Mouse (Mus musculus) brown adipose tissue, adult 24 weeks (tissue): Measurements from ENCODE around the gene Ccdc51. TPM values are rescaled to one million over a fixed set of nuclear protein-coding genes. Genes with fewer than 3 reads are reported as not detected.
A peak's percentile ranks its signal among the peaks of the same experiment; 100 is the strongest.
"Not testable (repeated sequence)": the region's sequence is repeated elsewhere in the genome, so short reads cannot be mapped to it uniquely, and the experiment has no call there.

Source experiments
- H3K27ac ChIP-seq: fragments of 200-500 bp; replicated peaks from 2 replicates; pipeline ENCODE4 v1.5.1; 2012; ENCODE audit warnings: low read depth, mild to moderate bottlenecking, low read length
- H3K4me1 ChIP-seq: fragments of 200-500 bp; 2 replicates; pipeline ENCODE4 v1.6.1; 2012; ENCODE audit warnings: low read length, mixed read lengths; ENCODE audit not compliant: control insufficient read depth, insufficient read depth, insufficient read length
- H3K4me3 ChIP-seq: fragments of 200-500 bp; 2 replicates; pipeline ENCODE4 v1.5.1; 2012; ENCODE audit warnings: low read depth, mild to moderate bottlenecking, low read length, moderate library complexity; ENCODE audit not compliant: insufficient read depth
- polyA plus RNA-seq: library from polyadenylated mRNA; stranded (reverse); fragments of >200 nt; gene quantifications from 2 replicates; pipeline ENCODE4 v1.2.4, GENCODE M21; 2012; ENCODE audit not compliant: missing spikeins, insufficient read depth, insufficient read length

Ccdc51 gene
- polyA plus RNA-seq, 1 experiment, result 10.8 TPM

DNA sequence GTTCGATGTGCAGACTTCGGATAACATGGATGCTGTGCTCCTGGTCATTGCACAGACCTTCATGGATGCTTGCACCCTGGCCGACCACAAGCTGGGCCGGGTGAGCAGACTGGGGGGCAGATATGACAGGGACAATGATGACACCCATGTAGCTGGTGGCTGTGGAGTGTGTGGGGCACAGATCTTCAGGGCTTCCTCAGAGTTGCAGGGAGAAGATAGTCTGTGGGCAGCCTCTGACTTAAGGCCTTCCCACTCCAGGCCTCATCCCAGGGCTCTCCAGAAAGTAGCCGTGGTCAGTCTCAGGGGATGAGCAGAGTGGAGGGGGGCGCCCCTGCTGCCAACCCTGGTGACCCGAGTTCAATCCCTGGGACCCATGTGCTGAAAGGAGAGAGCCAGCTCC, 32.6 kb downstream of the Ccdc51 start:
- no peak overlapping the region for H3K4me3 ChIP-seq
- peaks cover 2% of the 10 kb centered on the region; the same call in 1 of the 2 replicates for H3K4me1 ChIP-seq
- no peak overlapping the region for H3K27ac ChIP-seq

DNA sequence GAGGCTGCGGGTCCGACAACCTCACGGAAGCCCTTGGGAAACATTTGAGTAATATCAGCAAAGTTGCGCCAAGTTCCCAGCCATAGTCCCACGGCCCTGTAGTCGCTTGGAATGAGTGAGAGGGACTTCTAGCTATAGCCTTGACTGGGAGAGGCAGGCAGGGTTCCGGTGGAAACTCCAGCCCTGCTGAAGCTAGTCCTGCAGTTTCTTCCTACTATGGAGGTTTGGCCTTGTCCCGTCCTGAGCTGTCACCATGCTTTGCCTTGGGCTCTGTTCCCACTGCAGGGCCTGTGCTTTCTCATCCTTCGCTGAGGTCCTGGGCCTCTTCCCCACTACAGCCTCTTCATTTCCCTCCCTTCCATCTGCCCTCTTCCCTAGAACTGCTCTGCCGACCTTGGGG, 33.9 kb downstream of the Ccdc51 start:
- H3K4me3 ChIP-seq, result no peak overlapping the region
- H3K27ac ChIP-seq, result no peak overlapping the region
- peaks cover 2% of the 10 kb centered on the region; the same call in 1 of the 2 replicates for H3K4me1 ChIP-seq

- H3K4me1 ChIP-seq, result peaks cover 2% of the 10 kb centered on the region; the same call in 1 of the 2 replicates
- peak overlapping the region; percentile 16 for H3K27ac ChIP-seq
- H3K4me3 ChIP-seq, result no peak overlapping the region
Observed at GRCm38 (mm10) chr9:109118106-109118505, 35.8 kb downstream of the Ccdc51 start.

- Histone ChIP-seq H3K27ac (no peak overlapping the region), H3K4me1 (peaks cover 2% of the 10 kb centered on the region; the same call in 1 of the 2 replicates), H3K4me3 (no peak overlapping the region)
Observed at GRCm38 (mm10) chr9:109119571-109119970, 37.3 kb downstream of the Ccdc51 start.

- Histone ChIP-seq H3K4me3 (no peak overlapping the region), H3K27ac (no peak overlapping the region), H3K4me1 (peaks cover 2% of the 10 kb centered on the region; the same call in 1 of the 2 replicates)
Observed at GRCm38 (mm10) chr9:109120956-109121355, 38.7 kb downstream of the Ccdc51 start.

GRCm38 (mm10) chr9:109122553-109123085, 40.3 kb downstream of the Ccdc51 start:
- Histone ChIP-seq H3K27ac (no peak overlapping the region), H3K4me1 (0 out of 2 replicates have a peak, but pooled peaks cover 2% of the 10 kb centered on the region), H3K4me3 (no peak overlapping the region)

GRCm38 (mm10) chr9:109123266-109123665, 41.0 kb downstream of the Ccdc51 start:
- Histone ChIP-seq H3K27ac (no peak overlapping the region), H3K4me1 (0 out of 2 replicates have a peak, but pooled peaks cover 2% of the 10 kb centered on the region), H3K4me3 (no peak overlapping the region)

DNA sequence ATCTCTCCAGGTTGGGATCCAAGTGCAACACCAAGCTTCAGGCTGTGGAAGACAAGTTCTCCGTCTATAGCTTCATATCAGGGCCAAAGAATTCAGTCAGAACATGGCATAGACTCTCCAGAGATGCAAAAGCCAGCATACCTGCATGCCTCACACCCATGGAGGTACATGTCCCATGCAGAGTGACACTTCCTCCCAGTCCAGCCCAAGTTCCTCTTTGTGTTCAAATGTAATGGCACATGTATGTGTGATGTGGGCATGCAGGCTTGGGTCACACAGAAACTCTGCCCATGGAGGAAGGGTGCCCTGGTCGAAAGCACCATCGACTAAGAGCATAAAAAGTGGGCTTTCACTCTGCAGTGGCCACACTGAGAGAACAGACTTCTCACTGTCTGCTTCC, 41.9 kb downstream of the Ccdc51 start:
- Histone ChIP-seq H3K27ac (no peak overlapping the region), H3K4me3 (no peak overlapping the region), H3K4me1 (no peaks in the 10 kb centered on the region)

- Histone ChIP-seq H3K4me1 (no peaks in the 10 kb centered on the region), H3K4me3 (no peak overlapping the region), H3K27ac (no peak overlapping the region)
Observed at GRCm38 (mm10) chr9:109125043-109125442, 42.8 kb downstream of the Ccdc51 start.

GRCm38 (mm10) chr9:109125481-109125880, 43.2 kb downstream of the Ccdc51 start:
- Histone ChIP-seq H3K27ac (no peak overlapping the region), H3K4me3 (no peak overlapping the region), H3K4me1 (no peaks in the 10 kb centered on the region)

DNA sequence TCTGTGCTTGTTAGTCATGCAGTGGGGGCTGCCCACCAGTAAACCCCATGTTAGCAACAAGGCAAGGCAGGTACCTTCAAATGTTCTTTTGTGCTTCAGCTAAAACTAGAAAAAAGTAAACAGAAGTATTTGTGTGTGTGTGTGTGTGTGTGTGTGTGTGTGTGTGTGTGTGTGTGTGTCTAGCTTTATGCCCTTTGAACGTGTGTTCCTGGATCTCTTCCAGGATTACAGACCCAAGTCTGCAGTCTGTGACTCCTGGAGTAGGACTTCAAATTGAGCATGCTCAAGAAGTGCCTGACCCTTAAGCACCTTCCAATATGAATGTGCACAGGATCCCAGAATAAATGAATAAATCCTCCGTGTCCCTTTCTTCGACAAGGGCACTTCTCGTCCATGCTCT, 44.8 kb downstream of the Ccdc51 start:
- Histone ChIP-seq H3K4me1 (no peaks in the 10 kb centered on the region), H3K27ac (no peak overlapping the region), H3K4me3 (no peak overlapping the region)

- Histone ChIP-seq H3K4me3 (no peak overlapping the region), H3K4me1 (no peaks in the 10 kb centered on the region), H3K27ac (no peak overlapping the region)
Observed at GRCm38 (mm10) chr9:109128211-109128610, 45.9 kb downstream of the Ccdc51 start.

DNA sequence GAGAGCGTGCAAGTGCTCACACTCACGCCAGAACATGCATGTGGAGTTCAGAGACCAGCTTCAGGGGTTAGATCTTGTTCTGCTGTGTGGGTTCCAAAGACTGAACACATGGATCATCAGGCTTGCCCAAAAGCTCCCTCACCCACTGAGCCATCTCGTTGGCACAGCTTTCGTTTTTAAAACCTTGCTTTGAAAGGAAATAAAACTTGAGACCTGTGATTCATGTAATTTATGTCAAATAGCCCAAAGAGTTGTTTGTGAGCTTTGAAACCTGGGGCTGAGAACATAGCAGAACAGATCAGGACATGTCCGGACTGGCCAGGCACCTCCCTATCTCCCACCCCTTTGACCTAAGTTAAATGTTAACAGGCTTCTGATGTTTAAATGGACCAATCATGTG, 47.8 kb downstream of the Ccdc51 start:
- no peaks in the 10 kb centered on the region for H3K4me1 ChIP-seq
- H3K4me3 ChIP-seq, result no peak overlapping the region

DNA sequence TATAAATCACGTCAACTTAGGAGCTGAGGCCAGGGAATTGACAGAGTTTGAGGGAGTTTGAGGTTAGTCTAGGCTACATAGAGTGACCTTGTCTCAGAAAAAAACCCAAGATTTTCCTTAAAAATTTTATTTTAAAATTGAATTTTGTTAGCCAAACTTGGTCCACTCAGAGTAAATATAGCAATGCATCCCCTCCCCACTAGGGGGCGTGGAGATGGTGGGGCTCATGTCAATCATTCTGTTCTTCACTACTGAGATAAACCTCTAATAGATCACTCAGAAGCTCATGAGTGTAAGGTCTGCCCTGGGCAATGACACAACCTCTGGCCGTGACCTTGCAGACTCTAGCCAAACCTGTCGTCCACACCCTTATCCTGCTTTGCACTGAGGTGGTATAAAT, 58.1 kb downstream of the Ccdc51 start:
- not testable (repeated sequence) for H3K4me1 ChIP-seq, H3K4me3 ChIP-seq, H3K27ac ChIP-seq

More for the DNA sequence above, 47.8 kb downstream of the Ccdc51 start:
- H3K27ac ChIP-seq, result no peak overlapping the region
